Mouse (Mus musculus) liver, embryonic 14.5 days (tissue): ENCODE measurements around the gene Marc2.

Experiments
- CTCF ChIP-seq: IDR thresholded peaks from 2 replicates; pipeline ENCODE4 v1.5.1; 2016; ENCODE audit warnings: antibody characterized with exemption, low read depth, control low read depth
- EP300 ChIP-seq: IDR thresholded peaks from 2 replicates; pipeline ENCODE4 v1.6.1; 2016; ENCODE audit warnings: antibody characterized with exemption, low read depth

GRCm38 (mm10) chr1:184870646-184871385 is 24.6 kb upstream of the Marc2 start:
- TF ChIP-seq CTCF (no peak), EP300 (no peak)
